Mouse (Mus musculus): ENCODE measurements around the gene Clec12a.
"Not testable (repeated sequence)": the region's sequence is repeated elsewhere in the genome, so short reads cannot be mapped to it uniquely, and the experiment has no call there.

The Clec12a gene

GRCm38 (mm10) chr6:129342391-129342790, at the start of gene Clec12a:
TSS of gene Clec12a (plus strand) at chr6:129342691.
- in situ Hi-C loops (cut with MboI; ENCODE audit: low pct_unique_long_range_greater_than_20kb in 1 of 2, low sequenced_read_pairs in 2 of 2, unreplicated experiment in 1 of 2): not testable (repeated sequence)

- in situ Hi-C loops (cut with MboI; ENCODE audit: low pct_unique_long_range_greater_than_20kb in 1 of 2, low sequenced_read_pairs in 2 of 2, unreplicated experiment in 1 of 2): no loop called here
These were observed 38.3 kb upstream of the Clec12a start for GRCm38 (mm10) chr6:129304180-129304579.

GRCm38 (mm10) chr6:129312499-129312898, 30.0 kb upstream of the Clec12a start:
- in situ Hi-C loops (cut with MboI; ENCODE audit: low pct_unique_long_range_greater_than_20kb in 1 of 2, low sequenced_read_pairs in 2 of 2, unreplicated experiment in 1 of 2): no loop called here

GRCm38 (mm10) chr6:129314655-129315168, 27.8 kb upstream of the Clec12a start:
- in situ Hi-C loops (cut with MboI; ENCODE audit: low pct_unique_long_range_greater_than_20kb in 1 of 2, low sequenced_read_pairs in 2 of 2, unreplicated experiment in 1 of 2): no loop called here

GRCm38 (mm10) chr6:129315698-129316097, 26.8 kb upstream of the Clec12a start:
- in situ Hi-C loops (cut with MboI; ENCODE audit: low pct_unique_long_range_greater_than_20kb in 1 of 2, low sequenced_read_pairs in 2 of 2, unreplicated experiment in 1 of 2): no loop called here

- in situ Hi-C loops (cut with MboI; ENCODE audit: low pct_unique_long_range_greater_than_20kb in 1 of 2, low sequenced_read_pairs in 2 of 2, unreplicated experiment in 1 of 2): no loop called here
These were observed 26.0 kb upstream of the Clec12a start for GRCm38 (mm10) chr6:129316463-129316862.

- in situ Hi-C loops (cut with MboI; ENCODE audit: low pct_unique_long_range_greater_than_20kb in 1 of 2, low sequenced_read_pairs in 2 of 2, unreplicated experiment in 1 of 2): no loop called here
These were observed 24.1 kb upstream of the Clec12a start for GRCm38 (mm10) chr6:129318395-129318794.

GRCm38 (mm10) chr6:129319331-129319730, 23.2 kb upstream of the Clec12a start:
- in situ Hi-C loops (cut with MboI; ENCODE audit: low pct_unique_long_range_greater_than_20kb in 1 of 2, low sequenced_read_pairs in 2 of 2, unreplicated experiment in 1 of 2): no loop called here

- in situ Hi-C loops (cut with MboI; ENCODE audit: low pct_unique_long_range_greater_than_20kb in 1 of 2, low sequenced_read_pairs in 2 of 2, unreplicated experiment in 1 of 2): no loop called here
These were observed 16.5 kb upstream of the Clec12a start for GRCm38 (mm10) chr6:129326016-129326415.

GRCm38 (mm10) chr6:129326568-129327150, 15.8 kb upstream of the Clec12a start:
- in situ Hi-C loops (cut with MboI; ENCODE audit: low pct_unique_long_range_greater_than_20kb in 1 of 2, low sequenced_read_pairs in 2 of 2, unreplicated experiment in 1 of 2): no loop called here

- in situ Hi-C loops (cut with MboI; ENCODE audit: low pct_unique_long_range_greater_than_20kb in 1 of 2, low sequenced_read_pairs in 2 of 2, unreplicated experiment in 1 of 2): no loop called here
These were observed 10.9 kb upstream of the Clec12a start, which contains the start of gene 4922502D21Rik for GRCm38 (mm10) chr6:129331610-129332009. TSS of gene 4922502D21Rik (minus strand) at chr6:129331796.

- in situ Hi-C loops (cut with MboI; ENCODE audit: low pct_unique_long_range_greater_than_20kb in 1 of 2, low sequenced_read_pairs in 2 of 2, unreplicated experiment in 1 of 2): no loop called here
These were observed 8.8 kb upstream of the Clec12a start for GRCm38 (mm10) chr6:129333674-129334078.

- in situ Hi-C loops (cut with MboI; ENCODE audit: low pct_unique_long_range_greater_than_20kb in 1 of 2, low sequenced_read_pairs in 2 of 2, unreplicated experiment in 1 of 2): no loop called here
These were observed 4.7 kb upstream of the Clec12a start for GRCm38 (mm10) chr6:129337751-129338150.

GRCm38 (mm10) chr6:129344408-129344807, 1.9 kb downstream of the Clec12a start:
- in situ Hi-C loops (cut with MboI; ENCODE audit: low pct_unique_long_range_greater_than_20kb in 1 of 2, low sequenced_read_pairs in 2 of 2, unreplicated experiment in 1 of 2): no loop called here

- in situ Hi-C loops (cut with MboI; ENCODE audit: low pct_unique_long_range_greater_than_20kb in 1 of 2, low sequenced_read_pairs in 2 of 2, unreplicated experiment in 1 of 2): loop anchor here in 1 of 2 experiments (25.0 kb wide), 1 partner anchor 512 kb away; the partner anchor contains the start of genes Gm44511 and Klrb1b
These were observed 7.2 kb downstream of the Clec12a start for GRCm38 (mm10) chr6:129349524-129350352.

GRCm38 (mm10) chr6:129351091-129351490, 8.6 kb downstream of the Clec12a start:
- in situ Hi-C loops (cut with MboI; ENCODE audit: low pct_unique_long_range_greater_than_20kb in 1 of 2, low sequenced_read_pairs in 2 of 2, unreplicated experiment in 1 of 2): loop anchor here in 1 of 2 experiments (25.0 kb wide), 1 partner anchor 514 kb away; the partner anchor contains the start of genes Gm44511 and Klrb1b

GRCm38 (mm10) chr6:129355774-129356173, 13.3 kb downstream of the Clec12a start:
- in situ Hi-C loops (cut with MboI; ENCODE audit: low pct_unique_long_range_greater_than_20kb in 1 of 2, low sequenced_read_pairs in 2 of 2, unreplicated experiment in 1 of 2): loop anchor here in 1 of 2 experiments (25.0 kb wide), 1 partner anchor 518 kb away; the partner anchor contains the start of genes Gm44511 and Klrb1b

GRCm38 (mm10) chr6:129356430-129356829, 13.9 kb downstream of the Clec12a start:
- in situ Hi-C loops (cut with MboI; ENCODE audit: low pct_unique_long_range_greater_than_20kb in 1 of 2, low sequenced_read_pairs in 2 of 2, unreplicated experiment in 1 of 2): loop anchor here in 1 of 2 experiments (25.0 kb wide), 1 partner anchor 519 kb away; the partner anchor contains the start of genes Gm44511 and Klrb1b

GRCm38 (mm10) chr6:129359515-129359914, 17.0 kb downstream of the Clec12a start:
- in situ Hi-C loops (cut with MboI; ENCODE audit: low pct_unique_long_range_greater_than_20kb in 1 of 2, low sequenced_read_pairs in 2 of 2, unreplicated experiment in 1 of 2): loop anchor here in 1 of 2 experiments (25.0 kb wide), 1 partner anchor 522 kb away; the partner anchor contains the start of genes Gm44511 and Klrb1b

Data from mouse embryonic stem cell (cell line).